26 mouse cellular contexts compared by ENCODE assay signal in the genomic region with DNA sequence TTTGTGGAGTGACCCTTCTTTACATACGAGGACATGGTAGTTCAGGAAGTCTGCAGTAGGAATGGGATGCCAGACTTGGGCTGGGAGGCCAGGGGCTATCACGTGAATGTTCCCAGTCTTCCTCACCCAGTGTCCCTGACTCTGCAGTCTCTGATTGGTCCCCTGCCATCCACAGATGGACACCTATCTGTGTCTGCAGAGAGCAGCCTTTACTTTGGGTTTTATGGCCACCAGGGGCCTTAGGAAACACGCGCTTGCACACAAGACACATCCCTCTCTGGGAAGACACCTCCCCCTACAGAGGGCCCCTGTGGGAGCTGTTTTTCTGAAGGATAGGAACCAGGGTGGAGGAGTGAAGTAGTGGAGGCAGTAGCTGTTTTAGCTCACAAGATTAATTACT. TPM values are rescaled to one million over a fixed set of nuclear protein-coding genes. Genes with fewer than 3 reads are reported as not detected.
"Had no signal": no experiment of that assay in that cellular context is flagged by ENCODE, and none has a peak within 500 bp of the region (broad histone marks: within the 10 kb centered on the region; RNA-seq: fewer than 3 reads in every experiment).

No protein-coding gene starts in this region.

- H3K4me3 ChIP-seq: layer of hippocampus, adult 2 months; limb, embryonic 15.5 days; liver, embryonic 15.5 days; megakaryocyte, embryonic 14.5 days; midbrain, embryonic 10.5 days; midbrain, embryonic 13.5 days; myocyte; neural tube, embryonic 13.5 days; stomach, embryonic 15.5 days had no signal

- DNase-seq: kidney, adult 8-10 months; kidney, postnatal 14 days; layer of hippocampus, adult 9-11 months; lung, embryonic 14.5 days; lung, postnatal 10 days; lung, postnatal 36 days; retina, postnatal 1 day; right cerebral cortex, postnatal 25 days; spleen, adult 18-20 months; thymus, postnatal 25 days had no signal

- H3K4me1 ChIP-seq: stomach, embryonic 15.5 days had no signal

- H3K9ac ChIP-seq: limb, embryonic 15.5 days; liver, embryonic 15.5 days; lung, embryonic 14.5 days; midbrain, embryonic 13.5 days; neural tube, embryonic 13.5 days; stomach, embryonic 15.5 days had no signal

- H3K27me3 ChIP-seq: limb, embryonic 15.5 days; liver, embryonic 15.5 days; midbrain, embryonic 13.5 days; neural tube, embryonic 13.5 days; stomach, embryonic 15.5 days had no signal

- H3K27ac ChIP-seq: layer of hippocampus, adult 2 months; limb, embryonic 15.5 days; liver, embryonic 15.5 days; midbrain, embryonic 10.5 days; midbrain, embryonic 13.5 days; neural tube, embryonic 13.5 days; stomach, embryonic 15.5 days had no signal

- ATAC-seq: inflammation-experienced regulatory T-cells, adult 6 months; midbrain, embryonic 13.5 days; midbrain, embryonic 16.5 days had no signal

- H3K4me2 ChIP-seq: limb, embryonic 15.5 days; liver, embryonic 11.5 days; liver, embryonic 15.5 days; lung, embryonic 14.5 days; midbrain, embryonic 13.5 days; neural tube, embryonic 13.5 days; stomach, embryonic 15.5 days had no signal

- H3K9me3 ChIP-seq: limb, embryonic 15.5 days; liver, embryonic 15.5 days; megakaryocyte, embryonic 14.5 days; midbrain, embryonic 10.5 days; midbrain, embryonic 13.5 days; neural tube, embryonic 13.5 days; stomach, embryonic 15.5 days had no signal

RNA-seq across cellular contexts. Expression of a gene that starts 11.5 kb away (rescaled TPM):
- total RNA-seq: layer of hippocampus, adult 2 months; layer of hippocampus, postnatal 25 days; left cerebral cortex, adult 18-20 months; left cerebral cortex, postnatal 25 days had no signal
- polyA plus RNA-seq: limb, embryonic 11.5 days; lung, embryonic 14.5 days; midbrain, embryonic 10.5 days; midbrain, embryonic 13.5 days; midbrain, embryonic 16.5 days; myocyte; neural tube, embryonic 13.5 days; stomach, embryonic 15.5 days had no signal
